Mouse (Mus musculus) large intestine, adult 2 months (tissue): Measurements from ENCODE around the gene Fosl2. TPM values are rescaled to one million over a fixed set of nuclear protein-coding genes. Genes with fewer than 3 reads are reported as not detected.

ENCODE experiments used
- polyA plus RNA-seq: library from polyadenylated mRNA; depleted of rRNA; stranded (reverse); fragments of >200 nt; gene quantifications from 2 replicates; pipeline ENCODE4 v1.2.3, GENCODE M21; 2012; rRNA removed

The Fosl2 gene
- polyA plus RNA-seq, 1 experiment: 31.2 TPM

Other genes with a start within 250 kb of the Fosl2 start
- 173 and 537 TPM in 2 replicates for gene Plb1, start 96.9 kb downstream of the Fosl2 start, polyA plus RNA-seq